Mouse (Mus musculus) forebrain, embryonic 11.5 days (tissue): ENCODE results near the gene Supt4a. TPM values are rescaled to one million over a fixed set of nuclear protein-coding genes. Genes with fewer than 3 reads are reported as not detected.

ENCODE experiments used
- ATAC-seq: fragments of 200-750 bp; cut with Nextera tagmentation; replicated peaks from 2 replicates; pipeline ENCODE4 v1.8.0; 2017; ENCODE audit warnings: moderate TSS enrichment; ENCODE audit not compliant: low FRiP score
- DNase-seq: peaks from one replicate; pipeline ENCODE4 v3.0.0-alpha.2; 2017; ENCODE audit warnings: low spot score
- H3K27ac ChIP-seq: fragments of 300-500 bp; sonication (generic); 2 replicates; pipeline ENCODE4 v1.5.1; 2014; ENCODE audit warnings: low read depth, low read length
- H3K27me3 ChIP-seq: fragments of 300-500 bp; sonication (generic); 2 replicates; pipeline ENCODE4 v1.6.1; 2014; ENCODE audit warnings: mild to moderate bottlenecking, low read length, mixed read lengths; ENCODE audit not compliant: control insufficient read depth, insufficient read depth
- H3K36me3 ChIP-seq: fragments of 300-500 bp; sonication (generic); 2 replicates; pipeline ENCODE4 v1.6.1; 2014; ENCODE audit warnings: mild to moderate bottlenecking, low read length, moderate library complexity, mixed read lengths; ENCODE audit not compliant: control insufficient read depth, insufficient read depth
- H3K4me1 ChIP-seq: fragments of 300-500 bp; sonication (generic); replicated peaks from 2 replicates; pipeline ENCODE4 v1.6.1; 2014; ENCODE audit warnings: low read length, mixed read lengths; ENCODE audit not compliant: control insufficient read depth, insufficient read depth
- H3K4me2 ChIP-seq: fragments of 300-500 bp; sonication (generic); 2 replicates; pipeline ENCODE4 v1.6.1; 2014; ENCODE audit warnings: low read depth, mild to moderate bottlenecking, low read length, moderate library complexity, mixed read lengths; ENCODE audit not compliant: severe bottlenecking
- H3K4me3 ChIP-seq: fragments of 300-500 bp; sonication (generic); 2 replicates; pipeline ENCODE4 v1.5.1; 2014; ENCODE audit warnings: low read depth, low read length
- H3K9ac ChIP-seq: fragments of 300-500 bp; sonication (generic); 2 replicates; pipeline ENCODE4 v1.6.1; 2014; ENCODE audit warnings: low read length
- H3K9me3 ChIP-seq: fragments of 300-500 bp; sonication (generic); 2 replicates; pipeline ENCODE4 v1.6.1; 2016; ENCODE audit warnings: low read length, mixed read lengths; ENCODE audit not compliant: control insufficient read depth
- WGBS: fragments of 180-500 bp; shearing (Covaris S2); extraction: QIAGEN DNeasy Blood & Tissue Kit; methylation state at CpG from one replicate; pipeline ENCODE4 v1.1.7; 2014; 5-methylcytosine and 5-hydroxymethylcytosine counted together
- polyA plus RNA-seq: library from polyadenylated mRNA; unstranded; fragments of >200 nt; fragmentation: Nextera tagmentation; extraction: Ambion mirVana; gene quantifications from 2 replicates; pipeline ENCODE4 v1.2.1, GENCODE M21; 2014

The Supt4a gene
- polyA plus RNA-seq, 1 experiment from 2014 or later: 132 TPM

DNA sequence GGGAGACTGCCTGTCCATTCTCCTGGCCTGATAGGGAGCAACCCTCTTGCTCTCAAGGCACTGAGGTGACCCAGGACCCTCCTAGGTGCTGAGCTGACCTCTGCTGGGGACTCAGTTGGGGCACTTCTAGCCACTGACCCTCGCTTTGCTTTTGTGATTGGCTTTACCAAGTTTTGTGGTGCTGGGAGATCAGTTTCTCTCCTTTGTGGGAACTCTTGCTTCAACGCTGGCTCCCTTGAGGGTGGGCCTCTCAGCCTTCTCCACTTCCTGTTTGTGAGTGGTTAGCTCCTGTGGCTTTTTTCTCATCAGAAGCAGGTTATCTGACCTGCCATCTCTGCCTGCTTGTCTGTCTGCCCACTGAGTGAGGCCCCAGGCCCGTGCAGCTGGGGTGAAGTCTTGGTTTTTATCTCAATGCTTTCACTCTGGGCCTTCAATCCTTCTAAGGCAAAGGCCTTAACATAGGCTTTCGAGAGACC, 14.2 kb downstream of the Supt4a start:
- Histone ChIP-seq H3K27ac (no peak overlapping the region), H3K4me3 (no peak overlapping the region), H3K9me3 (no peaks in the 10 kb centered on the region), H3K36me3 (no peaks in the 10 kb centered on the region), H3K4me1 (no peaks in the 10 kb centered on the region), H3K4me2 (no peak overlapping the region), H3K9ac (no peak overlapping the region), H3K27me3 (no peaks in the 10 kb centered on the region)
- DNase-seq (no peak), ATAC-seq (no peak)
- 68% methylated on average over 4 of the region's 4 CpGs for WGBS

DNA sequence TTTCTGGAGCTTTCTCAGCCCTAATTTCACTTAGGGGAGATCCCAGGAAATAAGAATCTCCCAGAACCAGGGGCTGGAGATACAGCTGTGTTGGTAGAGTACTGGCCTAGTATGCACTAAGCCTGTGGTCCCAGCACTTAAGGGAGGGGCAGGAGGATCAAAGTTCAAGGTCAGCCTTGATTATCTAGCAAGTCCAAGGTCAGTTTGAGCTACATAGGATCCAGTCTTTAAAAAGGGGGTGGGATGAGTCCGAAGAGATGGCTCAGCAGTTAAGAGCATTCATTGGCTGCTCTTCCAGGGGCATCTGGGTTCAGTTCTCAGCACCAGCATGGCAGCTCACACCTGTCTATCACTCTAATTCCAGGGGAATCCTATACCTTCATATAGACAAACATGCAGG, 15.0 kb downstream of the Supt4a start:
- Histone ChIP-seq H3K27me3 (no peaks in the 10 kb centered on the region), H3K4me3 (no peak overlapping the region), H3K9me3 (no peaks in the 10 kb centered on the region), H3K4me2 (no peak overlapping the region), H3K36me3 (no peaks in the 10 kb centered on the region), H3K4me1 (no peaks in the 10 kb centered on the region), H3K27ac (no peak overlapping the region), H3K9ac (no peak overlapping the region)
- WGBS: 67% methylated on average over 1 of the region's 1 CpGs
- DNase-seq: no peak
- ATAC-seq: no peak

DNA sequence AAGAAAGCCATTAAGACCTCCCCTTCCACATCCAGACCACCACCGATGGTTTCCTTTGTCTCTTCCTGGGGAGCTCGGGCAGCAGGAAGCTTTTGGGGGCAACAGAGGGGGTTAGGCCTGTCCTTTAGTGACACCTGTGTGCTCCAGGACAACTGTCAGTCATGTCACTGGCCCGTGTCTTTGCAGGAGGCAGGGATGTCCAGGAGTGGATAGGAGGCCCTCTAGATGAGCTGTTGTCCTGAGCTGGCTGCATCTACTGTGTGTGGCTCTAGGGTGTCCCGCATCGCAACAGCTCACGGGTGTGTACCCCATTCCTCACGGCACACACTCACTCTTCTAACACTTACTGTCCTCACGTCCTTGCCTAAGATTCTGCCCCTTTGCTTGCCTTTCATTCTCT, 15.9 kb downstream of the Supt4a start:
- 84% methylated on average over 8 of the region's 8 CpGs for WGBS
- no peak overlapping the region for H3K9ac ChIP-seq

DNA sequence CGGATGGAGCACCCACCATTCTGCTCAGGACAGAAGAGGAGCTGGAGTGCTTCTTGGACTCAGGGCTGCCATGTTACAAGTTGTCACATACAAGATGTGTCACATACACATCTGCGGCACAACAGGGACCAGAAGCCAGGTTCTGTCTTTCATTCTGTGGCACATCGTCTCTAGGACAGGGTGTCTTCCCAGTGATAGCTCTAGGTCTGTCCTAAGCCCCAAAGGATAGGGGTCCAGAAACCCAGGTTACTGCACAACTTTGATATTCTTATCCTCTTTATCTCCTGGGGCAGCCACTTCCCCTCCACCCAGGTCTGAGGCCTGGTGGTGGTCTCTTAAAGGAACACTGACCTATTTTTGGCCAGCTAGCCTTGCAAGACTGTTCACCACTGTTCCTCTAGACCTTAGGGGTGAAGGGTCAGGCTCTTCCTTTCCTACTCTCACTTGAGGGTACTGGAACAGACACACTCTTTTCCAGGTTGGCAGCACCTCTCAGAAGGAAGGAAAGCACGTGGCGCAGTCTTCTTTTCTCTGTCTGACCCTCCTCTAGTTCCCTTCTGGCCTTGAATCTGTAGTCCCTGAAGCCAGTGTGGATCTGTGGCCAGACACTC, 16.6 kb downstream of the Supt4a start:
- Histone ChIP-seq H3K4me2 (no peak overlapping the region), H3K27ac (no peak overlapping the region), H3K4me1 (no peaks in the 10 kb centered on the region), H3K27me3 (no peaks in the 10 kb centered on the region), H3K4me3 (no peak overlapping the region), H3K9me3 (no peaks in the 10 kb centered on the region), H3K36me3 (no peaks in the 10 kb centered on the region), H3K9ac (no peak overlapping the region)
- DNase-seq (no peak), ATAC-seq (no peak)
- 80% methylated on average over 5 of the region's 5 CpGs for WGBS

More for the DNA sequence above, 15.9 kb downstream of the Supt4a start:
- Histone ChIP-seq H3K9me3 (no peaks in the 10 kb centered on the region), H3K4me2 (no peak overlapping the region), H3K36me3 (no peaks in the 10 kb centered on the region), H3K27ac (no peak overlapping the region), H3K4me3 (no peak overlapping the region), H3K27me3 (no peaks in the 10 kb centered on the region), H3K4me1 (no peaks in the 10 kb centered on the region)
- DNase-seq (no peak), ATAC-seq (no peak)

DNA sequence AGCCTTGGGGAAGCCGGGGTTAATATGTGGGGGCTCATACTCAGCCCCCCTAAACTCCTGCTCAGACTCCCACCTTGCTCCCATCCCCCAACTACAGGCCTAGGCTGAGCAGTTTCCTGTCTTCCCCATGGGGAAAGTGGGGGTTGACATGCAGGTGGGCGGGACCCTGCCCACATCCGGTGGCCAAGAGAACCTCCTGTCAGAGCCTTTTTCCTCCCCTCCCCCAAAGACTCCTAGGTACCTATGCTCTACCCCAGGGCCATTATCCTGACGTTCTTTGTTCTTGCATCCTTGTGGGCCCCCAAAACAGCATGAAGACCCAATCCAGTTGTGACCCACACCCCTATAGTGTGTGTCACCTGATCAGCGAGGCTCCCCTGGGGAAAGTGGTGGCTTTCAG, 17.3 kb downstream of the Supt4a start:
- Histone ChIP-seq H3K9ac (no peak overlapping the region), H3K27me3 (no peaks in the 10 kb centered on the region), H3K9me3 (no peaks in the 10 kb centered on the region), H3K4me2 (no peak overlapping the region), H3K4me3 (no peak overlapping the region), H3K4me1 (no peaks in the 10 kb centered on the region), H3K27ac (no peak overlapping the region), H3K36me3 (no peaks in the 10 kb centered on the region)
- ATAC-seq (no peak), DNase-seq (no peak)
- 70% methylated on average over 5 of the region's 5 CpGs for WGBS

DNA sequence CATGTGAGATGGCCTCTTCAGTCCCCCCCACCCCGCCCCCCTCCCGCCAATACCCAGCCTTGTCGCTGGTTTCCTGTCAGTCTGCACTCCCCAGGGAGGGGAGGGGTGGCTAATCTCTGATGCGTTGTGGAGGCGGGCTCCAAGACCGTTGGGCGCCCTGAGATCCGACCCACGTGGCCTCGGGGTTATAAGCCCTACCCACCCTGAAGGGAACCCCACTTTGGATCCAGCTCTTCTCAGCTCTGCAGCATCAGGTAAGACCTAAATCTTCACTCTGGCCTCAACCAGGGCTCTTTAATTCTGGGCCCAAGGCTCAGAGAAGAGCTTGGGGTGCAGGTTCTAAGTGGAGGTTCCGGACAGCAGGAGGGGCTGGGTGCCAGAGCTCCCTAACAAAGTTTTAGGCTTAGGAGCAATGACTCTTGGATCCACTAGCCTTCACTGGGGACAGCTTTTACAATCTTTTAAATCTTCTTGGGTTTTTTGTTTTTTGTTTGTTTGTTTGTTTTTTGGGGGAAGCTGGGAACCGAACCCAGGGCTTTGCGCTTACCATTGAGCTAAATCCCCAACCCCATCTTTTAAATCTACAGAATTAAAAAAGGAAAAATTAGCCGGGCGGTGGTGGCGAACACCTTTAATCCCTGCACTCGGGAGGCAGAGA, 18.1 kb downstream of the Supt4a start:
- Histone ChIP-seq H3K4me2 (no peak overlapping the region), H3K27ac (no peak overlapping the region), H3K36me3 (no peaks in the 10 kb centered on the region), H3K9me3 (no peaks in the 10 kb centered on the region), H3K9ac (no peak overlapping the region), H3K4me1 (peaks cover 7% of the 10 kb centered on the region), H3K4me3 (no peak overlapping the region), H3K27me3 (peaks cover 4% of the 10 kb centered on the region)
- WGBS: 89% methylated on average over 15 of the region's 17 CpGs
- DNase-seq (no peak), ATAC-seq (no peak)

DNA sequence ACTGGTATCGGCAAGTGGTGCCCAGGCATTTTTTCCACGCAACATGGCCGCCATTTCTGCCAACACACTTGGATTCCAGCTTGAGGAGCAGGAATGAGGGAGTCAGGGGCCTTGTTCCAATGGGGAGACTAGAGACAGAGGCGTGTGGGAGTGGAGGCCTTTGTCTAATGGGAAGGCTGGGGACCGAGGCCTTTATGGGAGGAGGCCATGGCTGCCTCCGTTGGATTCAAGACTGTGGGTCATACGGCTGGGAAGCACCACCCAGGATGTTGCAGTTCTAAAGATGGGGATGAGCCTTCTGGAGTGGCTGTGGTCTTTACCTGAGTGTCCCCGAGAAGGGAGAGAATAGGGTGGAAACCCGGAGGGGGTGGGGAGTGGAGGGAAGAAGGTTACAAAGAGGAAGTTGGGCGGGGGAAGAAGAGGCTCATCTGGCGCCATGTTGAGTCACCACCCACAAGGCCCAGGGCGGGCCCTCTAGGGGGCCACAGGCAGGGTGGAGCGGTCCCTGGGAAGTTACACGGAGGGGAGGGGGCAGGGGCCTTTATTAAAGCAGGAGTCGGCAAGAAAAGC, 19.0 kb downstream of the Supt4a start:
- Histone ChIP-seq H3K9ac (no peak overlapping the region), H3K4me1 (peaks cover 10% of the 10 kb centered on the region), H3K4me2 (no peak overlapping the region), H3K27ac (no peak overlapping the region), H3K36me3 (no peaks in the 10 kb centered on the region), H3K9me3 (no peaks in the 10 kb centered on the region), H3K4me3 (peak overlapping the region; percentile 12; the same call in 1 of the 2 replicates), H3K27me3 (peaks cover 13% of the 10 kb centered on the region)
- ATAC-seq (no peak), DNase-seq (no peak)
- 83% methylated on average over 15 of the region's 15 CpGs for WGBS

DNA sequence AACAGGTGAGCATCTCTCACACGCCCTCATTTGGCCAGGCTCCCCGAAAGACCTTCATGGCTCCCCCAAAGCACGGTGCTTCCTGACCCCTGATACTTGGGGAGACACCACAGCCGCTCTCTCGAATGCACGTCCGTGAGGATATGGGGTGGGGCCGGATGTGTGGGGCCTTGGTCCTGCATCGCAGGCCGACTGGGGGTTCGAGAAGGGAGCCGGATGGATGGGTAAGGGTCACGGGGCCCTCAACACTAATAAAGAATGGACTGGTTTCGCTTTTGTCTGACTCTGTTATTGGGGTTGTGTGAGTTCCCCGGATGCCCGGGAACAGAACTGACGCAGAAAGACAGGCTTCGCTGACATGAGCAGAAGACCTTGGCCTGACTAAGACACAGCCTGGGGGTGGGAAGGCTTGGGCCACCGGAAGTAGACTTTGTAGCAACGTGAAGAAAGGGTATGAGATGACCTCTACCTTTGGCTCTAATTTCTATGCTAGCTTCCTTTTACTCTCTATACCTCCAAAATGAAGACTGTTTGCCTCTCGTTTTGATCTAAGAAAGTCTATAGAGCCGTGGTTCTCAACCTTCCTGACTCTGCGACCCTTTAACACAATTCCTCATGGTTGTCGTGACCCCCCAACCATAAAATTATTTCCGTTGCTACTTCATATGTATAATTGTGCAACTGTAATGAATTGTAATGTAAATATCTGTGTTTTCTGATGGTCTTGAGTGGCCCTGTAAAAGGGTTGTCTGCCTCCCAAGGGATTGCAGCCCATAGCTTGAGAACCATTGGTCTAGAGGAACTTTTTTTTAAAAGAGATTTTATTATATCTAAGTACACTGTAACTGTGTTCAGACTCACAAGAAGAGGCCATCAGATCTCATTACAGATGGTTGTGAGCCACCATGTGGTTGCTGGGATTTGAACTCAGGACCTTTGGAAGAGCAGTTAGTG, 19.9 kb downstream of the Supt4a start:
- WGBS: 89% methylated on average over 25 of the region's 25 CpGs
- Histone ChIP-seq H3K4me2 (no peak overlapping the region), H3K4me1 (peaks cover 10% of the 10 kb centered on the region), H3K9me3 (no peaks in the 10 kb centered on the region), H3K27ac (no peak overlapping the region), H3K27me3 (peaks cover 22% of the 10 kb centered on the region), H3K36me3 (no peaks in the 10 kb centered on the region), H3K9ac (no peak overlapping the region), H3K4me3 (peak overlapping the region; percentile 12; the same call in 1 of the 2 replicates)
- DNase-seq: no peak
- no peak for ATAC-seq
